Mouse (Mus musculus) stomach, embryonic 14.5 days (tissue): ENCODE data around the gene Gm17617. TPM values are rescaled to one million over a fixed set of nuclear protein-coding genes. Genes with fewer than 3 reads are reported as not detected.

ENCODE experiments used
- ATAC-seq: fragments of 200-750 bp; cut with Nextera tagmentation; 2 replicates; pipeline ENCODE4 v1.8.0; 2017; ENCODE audit warnings: low read depth, moderate TSS enrichment; ENCODE audit not compliant: insufficient number of reproducible peaks, insufficient read depth, low FRiP score
- H3K27ac ChIP-seq: fragments of 300-500 bp; sonication (generic); 2 replicates; pipeline ENCODE4 v1.5.1; 2014; ENCODE audit warnings: mild to moderate bottlenecking, low read length, moderate library complexity, mixed read lengths
- H3K27me3 ChIP-seq: fragments of 300-500 bp; sonication (generic); 2 replicates; pipeline ENCODE4 v1.6.1; 2014; ENCODE audit warnings: low read length, control low read depth, mixed read lengths; ENCODE audit not compliant: control insufficient read depth, insufficient read depth
- H3K36me3 ChIP-seq: fragments of 300-500 bp; sonication (generic); 2 replicates; pipeline ENCODE4 v1.6.1; 2014; ENCODE audit warnings: mild to moderate bottlenecking, control low read depth, low read length, moderate library complexity, mixed read lengths; ENCODE audit not compliant: control insufficient read depth, insufficient read depth
- H3K4me1 ChIP-seq: fragments of 300-500 bp; sonication (generic); 2 replicates; pipeline ENCODE4 v1.6.1; 2014; ENCODE audit warnings: low read length, control low read depth, mixed read lengths; ENCODE audit not compliant: control insufficient read depth, insufficient read depth
- H3K4me2 ChIP-seq: fragments of 300-500 bp; sonication (generic); replicated peaks from 2 replicates; pipeline ENCODE4 v1.6.1; 2014; ENCODE audit warnings: low read depth, low read length, control low read depth
- H3K4me3 ChIP-seq: fragments of 300-500 bp; sonication (generic); 2 replicates; pipeline ENCODE4 v1.5.1; 2014; ENCODE audit warnings: low read depth, low read length, control low read depth
- H3K9ac ChIP-seq: fragments of 300-500 bp; sonication (generic); replicated peaks from 2 replicates; pipeline ENCODE4 v1.6.1; 2014; ENCODE audit warnings: low read depth, mild to moderate bottlenecking, control low read depth, low read length, moderate library complexity, mixed read lengths
- H3K9me3 ChIP-seq: fragments of 300-500 bp; sonication (generic); 2 replicates; pipeline ENCODE4 v1.6.1; 2016; ENCODE audit warnings: low read depth, low read length, control low read depth; ENCODE audit not compliant: control insufficient read depth
- WGBS: fragments of 180-500 bp; shearing (Covaris S2); extraction: QIAGEN DNeasy Blood & Tissue Kit; methylation state at CpG from one replicate; pipeline ENCODE4 v1.1.7; 2014; 5-methylcytosine and 5-hydroxymethylcytosine counted together
- polyA plus RNA-seq: library from polyadenylated mRNA; unstranded; fragments of >200 nt; fragmentation: Nextera tagmentation; extraction: Ambion mirVana; gene quantifications from 2 replicates; pipeline ENCODE4 v1.2.1, GENCODE M21; 2014

Gm17617 gene
- polyA plus RNA-seq, 1 experiment from 2014 or later = not detected

GRCm38 (mm10) chr13:55172336-55172770 is 39.0 kb upstream of the Gm17617 start:
- H3K36me3 ChIP-seq = no peaks in the 10 kb centered on the region
- H3K27me3 ChIP-seq = no peaks in the 10 kb centered on the region
- no peaks in the 10 kb centered on the region for H3K9me3 ChIP-seq
- peak overlapping the region; percentile 33 for H3K4me2 ChIP-seq
- no peak for ATAC-seq
- peaks cover 11% of the 10 kb centered on the region; the same call in 1 of the 2 replicates for H3K4me1 ChIP-seq
- WGBS = 43% methylated on average over 7 of the region's 7 CpGs
- peak overlapping the region; percentile 80 for H3K27ac ChIP-seq
- H3K4me3 ChIP-seq = no peak overlapping the region
- 0 out of 2 replicates have a peak overlapping the region, but pooled peaks have one; percentile 10 for H3K9ac ChIP-seq

DNA sequence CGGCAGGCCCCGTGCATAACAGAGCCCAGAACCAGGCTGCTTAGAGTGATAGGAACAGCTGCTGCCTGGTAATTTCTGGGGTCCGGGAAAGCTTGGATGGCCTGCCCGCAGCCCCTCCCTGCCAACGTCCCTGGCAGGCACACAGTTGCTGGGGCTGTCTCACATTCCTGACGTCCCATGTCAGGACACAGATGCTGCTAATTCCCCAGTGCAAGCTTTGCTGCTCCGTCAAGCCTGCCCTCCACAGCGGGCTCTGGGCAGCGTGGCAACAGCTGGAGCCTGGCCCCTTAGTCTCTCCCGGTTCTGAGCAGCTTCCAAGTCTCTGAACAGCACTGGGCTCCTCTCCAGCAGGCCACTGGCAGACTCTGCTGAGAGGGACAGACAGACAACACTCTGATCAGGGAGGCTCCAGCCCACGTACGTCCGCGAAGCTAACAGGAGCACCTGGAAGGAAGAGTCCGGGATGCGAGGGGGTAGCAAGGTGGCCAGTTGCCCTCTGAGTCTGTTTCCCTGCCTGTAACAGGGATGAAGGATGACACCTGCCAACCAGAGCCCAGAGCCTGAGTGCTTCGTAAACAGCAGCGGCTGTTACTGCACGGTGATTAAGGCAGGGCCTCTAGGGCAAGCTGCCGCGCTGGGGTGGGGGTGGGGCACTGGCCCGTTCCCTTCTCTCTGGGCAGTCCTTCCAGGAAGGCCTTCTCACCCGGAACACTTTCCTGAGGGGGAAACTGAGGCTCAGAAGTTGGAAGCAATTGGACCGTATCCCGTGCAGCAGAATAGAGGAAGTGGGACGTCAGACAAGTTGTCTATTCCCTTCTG is 38.4 kb upstream of the Gm17617 start:
- Histone ChIP-seq H3K9me3 (no peaks in the 10 kb centered on the region), H3K9ac (0 out of 2 replicates have a peak overlapping the region, but pooled peaks have one; percentile 10), H3K36me3 (no peaks in the 10 kb centered on the region), H3K27ac (peak overlapping the region; percentile 80), H3K4me3 (no peak overlapping the region), H3K4me2 (peak overlapping the region; percentile 33), H3K4me1 (peaks cover 11% of the 10 kb centered on the region; the same call in 1 of the 2 replicates), H3K27me3 (no peaks in the 10 kb centered on the region)
- 8% methylated on average over 26 of the region's 26 CpGs for WGBS
- peak; percentile 33; the same call in 1 of the 2 replicates for ATAC-seq

- no peak overlapping the region for H3K4me2 ChIP-seq
- no peak overlapping the region for H3K9ac ChIP-seq
- peak; percentile 77; the same call in 1 of the 2 replicates for ATAC-seq
- H3K27ac ChIP-seq = peak overlapping the region; percentile 70; the same call in 1 of the 2 replicates
- no peak overlapping the region for H3K4me3 ChIP-seq
- H3K9me3 ChIP-seq = no peaks in the 10 kb centered on the region
- H3K27me3 ChIP-seq = no peaks in the 10 kb centered on the region
- H3K36me3 ChIP-seq = no peaks in the 10 kb centered on the region
- WGBS = 61% methylated on average over 13 of the region's 13 CpGs
- H3K4me1 ChIP-seq = peaks cover 11% of the 10 kb centered on the region; the same call in 1 of the 2 replicates
Observed at GRCm38 (mm10) chr13:55168958-55169369, 35.6 kb upstream of the Gm17617 start.

DNA sequence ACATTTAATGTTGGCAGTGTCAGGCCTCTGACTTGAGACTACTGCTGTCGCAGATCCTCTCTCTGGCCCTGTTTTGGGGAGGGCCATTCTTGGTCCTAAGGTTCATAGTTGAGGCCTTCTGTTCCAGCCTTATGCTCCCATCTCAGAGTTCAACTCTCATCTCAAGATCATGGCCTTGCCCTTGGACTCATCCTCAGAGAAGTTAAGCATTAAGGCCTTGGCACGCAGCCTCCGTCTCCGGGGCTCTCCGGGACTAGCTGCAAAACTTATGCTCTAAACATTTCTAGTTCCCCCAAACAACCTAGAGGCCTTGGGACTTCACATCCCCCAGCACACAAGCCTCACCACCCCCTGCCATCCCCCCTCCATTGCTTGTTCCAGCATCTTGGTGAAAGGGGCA is 34.9 kb upstream of the Gm17617 start:
- 84% methylated on average over 5 of the region's 5 CpGs for WGBS
- no peak overlapping the region for H3K4me2 ChIP-seq
- ATAC-seq = no peak
- no peaks in the 10 kb centered on the region for H3K9me3 ChIP-seq
- H3K27ac ChIP-seq = peak overlapping the region; percentile 70; the same call in 1 of the 2 replicates
- H3K4me3 ChIP-seq = no peak overlapping the region
- H3K9ac ChIP-seq = no peak overlapping the region
- no peaks in the 10 kb centered on the region for H3K36me3 ChIP-seq
- H3K27me3 ChIP-seq = no peaks in the 10 kb centered on the region
- H3K4me1 ChIP-seq = peaks cover 11% of the 10 kb centered on the region; the same call in 1 of the 2 replicates

DNA sequence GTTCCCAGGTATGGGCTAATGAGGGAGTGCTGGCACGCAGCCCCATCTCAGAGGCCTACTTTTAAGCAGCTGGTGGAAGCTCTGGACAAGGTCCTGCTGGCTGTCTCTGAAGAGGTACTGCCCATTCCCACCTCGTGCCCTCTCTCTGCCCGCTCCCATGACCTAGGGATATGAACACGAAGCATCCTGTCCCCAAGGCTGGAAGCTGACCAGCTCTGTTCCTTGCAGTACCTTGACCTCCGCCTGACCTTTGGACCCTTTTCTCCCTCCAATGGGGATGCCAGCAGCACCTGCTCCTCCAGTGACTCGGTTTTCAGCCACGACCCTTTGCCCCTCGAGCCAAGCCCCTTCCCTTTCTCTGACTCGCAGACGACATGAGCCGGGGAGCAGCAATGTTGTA is 34.5 kb upstream of the Gm17617 start:
- Histone ChIP-seq H3K27ac (no peak overlapping the region), H3K4me1 (peaks cover 11% of the 10 kb centered on the region; the same call in 1 of the 2 replicates), H3K4me3 (no peak overlapping the region), H3K27me3 (no peaks in the 10 kb centered on the region), H3K36me3 (no peaks in the 10 kb centered on the region), H3K4me2 (no peak overlapping the region), H3K9ac (no peak overlapping the region), H3K9me3 (no peaks in the 10 kb centered on the region)
- 80% methylated on average over 11 of the region's 11 CpGs for WGBS
- no peak for ATAC-seq

DNA sequence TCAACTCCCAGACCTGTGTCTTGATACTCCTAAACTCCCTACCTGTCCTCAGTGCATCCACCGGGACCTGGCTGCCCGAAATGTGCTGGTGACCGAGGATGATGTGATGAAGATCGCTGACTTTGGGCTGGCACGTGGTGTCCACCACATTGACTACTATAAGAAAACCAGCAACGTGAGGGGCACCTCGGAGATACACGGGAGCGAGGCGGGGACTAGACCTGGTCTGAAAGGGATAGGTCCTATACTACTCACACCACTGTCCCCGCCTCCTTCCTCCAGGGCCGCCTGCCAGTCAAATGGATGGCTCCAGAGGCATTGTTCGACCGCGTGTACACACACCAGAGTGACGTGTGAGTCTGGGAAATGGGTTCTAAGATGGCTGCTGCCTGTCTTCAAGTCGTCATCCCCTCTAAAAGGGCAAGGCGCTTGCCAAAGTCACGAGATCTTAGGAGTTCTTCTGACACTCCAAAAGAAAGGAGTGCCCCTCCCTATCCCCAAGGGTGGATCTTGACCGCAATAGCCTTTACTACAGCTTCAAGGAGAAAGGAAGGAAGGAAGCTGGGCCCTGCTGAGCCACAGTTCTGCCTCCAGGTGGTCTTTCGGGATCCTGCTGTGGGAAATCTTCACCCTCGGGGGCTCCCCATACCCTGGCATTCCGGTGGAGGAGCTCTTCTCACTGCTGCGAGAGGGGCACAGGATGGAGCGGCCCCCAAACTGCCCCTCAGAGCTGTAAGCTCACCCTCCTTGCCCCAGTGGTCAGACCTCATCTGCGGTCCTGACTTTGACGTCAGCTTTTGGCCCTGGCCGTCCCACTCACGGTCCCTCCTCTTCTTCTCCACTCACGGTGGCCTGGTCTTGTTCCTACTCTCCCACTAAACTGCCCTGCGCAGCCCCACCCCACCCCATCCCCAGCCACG is 33.7 kb upstream of the Gm17617 start:
- H3K4me2 ChIP-seq = no peak overlapping the region
- 84% methylated on average over 32 of the region's 32 CpGs for WGBS
- H3K27ac ChIP-seq = no peak overlapping the region
- H3K4me1 ChIP-seq = peaks cover 8% of the 10 kb centered on the region; the same call in 1 of the 2 replicates
- ATAC-seq = no peak
- no peak overlapping the region for H3K9ac ChIP-seq
- no peaks in the 10 kb centered on the region for H3K36me3 ChIP-seq
- H3K9me3 ChIP-seq = no peaks in the 10 kb centered on the region
- no peak overlapping the region for H3K4me3 ChIP-seq
- no peaks in the 10 kb centered on the region for H3K27me3 ChIP-seq

DNA sequence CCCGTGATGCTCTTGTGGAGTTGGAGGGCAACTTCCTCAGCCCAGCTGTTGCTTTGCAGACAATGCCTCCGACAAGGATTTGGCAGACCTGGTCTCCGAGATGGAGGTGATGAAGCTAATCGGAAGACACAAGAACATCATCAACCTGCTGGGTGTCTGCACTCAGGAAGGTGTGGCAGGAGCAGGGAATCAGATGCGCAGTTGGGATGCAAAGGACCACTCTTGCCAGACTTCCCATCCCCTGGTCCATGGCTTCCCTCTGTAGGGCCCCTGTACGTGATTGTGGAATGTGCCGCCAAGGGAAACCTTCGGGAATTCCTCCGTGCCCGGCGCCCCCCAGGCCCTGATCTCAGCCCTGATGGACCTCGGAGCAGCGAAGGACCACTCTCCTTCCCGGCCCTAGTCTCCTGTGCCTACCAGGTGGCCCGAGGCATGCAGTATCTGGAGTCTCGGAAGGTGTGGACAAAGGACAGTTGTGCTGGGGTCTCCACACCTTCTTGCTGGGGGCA is 32.5 kb upstream of the Gm17617 start:
- 93% methylated on average over 16 of the region's 16 CpGs for WGBS
- Histone ChIP-seq H3K27me3 (no peaks in the 10 kb centered on the region), H3K27ac (no peak overlapping the region), H3K4me3 (no peak overlapping the region), H3K9ac (no peak overlapping the region), H3K9me3 (no peaks in the 10 kb centered on the region), H3K4me1 (0 out of 2 replicates have a peak, but pooled peaks cover 4% of the 10 kb centered on the region), H3K4me2 (no peak overlapping the region), H3K36me3 (no peaks in the 10 kb centered on the region)
- no peak for ATAC-seq

DNA sequence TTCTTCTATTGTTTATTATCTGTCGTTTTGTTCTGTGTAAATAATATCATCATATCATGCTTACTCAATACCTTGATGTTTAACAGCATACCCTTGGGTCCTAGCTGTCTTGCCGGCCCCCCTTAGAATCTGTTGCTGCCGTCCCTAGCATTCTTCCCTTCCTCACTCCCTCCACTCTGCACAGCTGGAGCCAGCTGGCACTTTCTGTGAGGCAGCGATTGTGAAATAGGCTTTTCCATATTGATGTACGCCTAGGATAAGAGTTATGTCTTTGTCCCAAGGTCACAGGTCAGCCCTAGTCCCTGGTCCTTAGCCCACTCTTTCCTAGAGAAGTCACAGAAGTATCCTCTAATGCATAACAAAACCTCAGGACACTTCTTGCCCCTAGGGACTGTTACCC is 30.2 kb upstream of the Gm17617 start:
- Histone ChIP-seq H3K4me2 (no peak overlapping the region), H3K27ac (no peak overlapping the region), H3K36me3 (no peaks in the 10 kb centered on the region; the same call in 1 of the 2 replicates), H3K27me3 (no peaks in the 10 kb centered on the region), H3K9ac (no peak overlapping the region), H3K4me3 (no peak overlapping the region), H3K9me3 (no peaks in the 10 kb centered on the region), H3K4me1 (0 out of 2 replicates have a peak, but pooled peaks cover under 1% of the 10 kb centered on the region)
- ATAC-seq = no peak
- WGBS = 38% methylated on average over 5 of the region's 5 CpGs
